Mouse (Mus musculus) c-Kit-positive CD71-negative TER-119-negative erythroid progenitor cells, embryonic 14.5 days (primary cell): ENCODE data around the gene Ppp1r27.
A peak's percentile ranks its signal among the peaks of the same experiment; 100 is the strongest.

Experiments used
- DNase-seq: peaks from one replicate; pipeline ENCODE4 v3.0.0-alpha.2; 2013; ENCODE audit warnings: low read depth

Gene Ppp1r27

GRCm38 (mm10) chr11:120545964-120546363 lies 5.0 kb downstream of the Ppp1r27 start:
- no peak for DNase-seq

- no peak for DNase-seq
Measured at GRCm38 (mm10) chr11:120542376-120542775, 8.6 kb downstream of the Ppp1r27 start.

- DNase-seq: no peak
Measured at GRCm38 (mm10) chr11:120541907-120542306, 9.0 kb downstream of the Ppp1r27 start.

- no peak for DNase-seq
Measured at GRCm38 (mm10) chr11:120539285-120540014, 11.5 kb downstream of the Ppp1r27 start.

GRCm38 (mm10) chr11:120538955-120539284 lies 12.0 kb downstream of the Ppp1r27 start:
- no peak for DNase-seq

- no peak for DNase-seq
Measured at GRCm38 (mm10) chr11:120538485-120538884, 12.4 kb downstream of the Ppp1r27 start.

GRCm38 (mm10) chr11:120535804-120536203 lies 15.1 kb downstream of the Ppp1r27 start:
- no peak for DNase-seq

- DNase-seq: no peak
Measured at GRCm38 (mm10) chr11:120535145-120535544, 15.8 kb downstream of the Ppp1r27 start.

- no peak for DNase-seq
Measured at GRCm38 (mm10) chr11:120534093-120534492, 16.8 kb downstream of the Ppp1r27 start.

- DNase-seq: no peak
Measured at GRCm38 (mm10) chr11:120531646-120532045, 19.3 kb downstream of the Ppp1r27 start.

- no peak for DNase-seq
Measured at GRCm38 (mm10) chr11:120530085-120530964, 20.6 kb downstream of the Ppp1r27 start, which contains the start of gene Gcgr. Gcgr (plus strand) TSS chr11:120530699.

- no peak for DNase-seq
Measured at GRCm38 (mm10) chr11:120528903-120529302, 22.0 kb downstream of the Ppp1r27 start.

GRCm38 (mm10) chr11:120527690-120528354 lies 23.1 kb downstream of the Ppp1r27 start:
- DNase-seq: no peak

GRCm38 (mm10) chr11:120525959-120526358 lies 25.0 kb downstream of the Ppp1r27 start:
- DNase-seq: no peak

- no peak for DNase-seq
Measured at GRCm38 (mm10) chr11:120522581-120522980, 28.4 kb downstream of the Ppp1r27 start.

GRCm38 (mm10) chr11:120520967-120521540 lies 29.9 kb downstream of the Ppp1r27 start:
- DNase-seq: no peak

GRCm38 (mm10) chr11:120520498-120520897 lies 30.4 kb downstream of the Ppp1r27 start:
- no peak for DNase-seq

GRCm38 (mm10) chr11:120519738-120520137 lies 31.2 kb downstream of the Ppp1r27 start:
- DNase-seq: no peak

GRCm38 (mm10) chr11:120518558-120518957 lies 32.4 kb downstream of the Ppp1r27 start:
- DNase-seq: no peak

GRCm38 (mm10) chr11:120518027-120518426 lies 32.9 kb downstream of the Ppp1r27 start:
- DNase-seq: no peak

GRCm38 (mm10) chr11:120517147-120517546 lies 33.8 kb downstream of the Ppp1r27 start:
- no peak for DNase-seq

GRCm38 (mm10) chr11:120515611-120516010 lies 35.3 kb downstream of the Ppp1r27 start:
- peak; percentile 78 for DNase-seq
